Mouse (Mus musculus) MEL (cell line): ENCODE measurements around the gene Shb.

Experiments
- E2F4 ChIP-seq: IDR thresholded peaks from 2 replicates; pipeline ENCODE4 v1.6.1; 2011; ENCODE audit warnings: low read depth, low read length, improper control_type of control experiment, borderline replicate concordance
- ELF1 ChIP-seq: IDR thresholded peaks from 2 replicates; pipeline ENCODE4 v1.6.1; 2014; ENCODE audit warnings: low read depth, mild to moderate bottlenecking, inconsistent platforms, low read length, improper control_type of control experiment, moderate library complexity
- JUND ChIP-seq: IDR thresholded peaks from 2 replicates; pipeline ENCODE4 v1.6.1; 2011; ENCODE audit warnings: low read depth, mild to moderate bottlenecking, improper control_type of control experiment, low read length
- SIN3A ChIP-seq: IDR thresholded peaks from 2 replicates; pipeline ENCODE4 v1.6.1; 2012; ENCODE audit warnings: low read length, improper control_type of control experiment, inconsistent platforms

DNA sequence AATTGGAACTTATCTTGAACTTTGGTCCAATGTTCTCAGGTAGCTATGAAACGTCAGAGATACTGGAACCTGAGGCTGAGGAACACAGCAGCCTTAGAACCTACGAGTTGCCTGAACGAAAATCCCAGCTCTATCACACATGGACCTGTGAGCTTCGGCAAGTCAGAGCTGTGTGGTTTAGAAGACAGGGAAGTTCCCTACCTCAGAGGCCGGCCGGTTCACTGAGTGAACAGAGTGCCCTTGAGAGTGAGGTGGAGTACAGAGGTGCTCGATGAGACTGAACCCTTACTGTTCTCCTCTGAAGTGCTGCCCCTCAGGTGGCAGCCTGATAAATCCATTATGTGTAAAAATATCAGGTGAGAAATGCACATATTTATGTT is 128.8 kb downstream of the Shb start:
- no peak for TF ChIP-seq JUND
- TF ChIP-seq SIN3A, result no peak
- TF ChIP-seq ELF1, result no peak
- no peak for TF ChIP-seq E2F4
